Mouse (Mus musculus) adrenal gland, adult 8-10 months (tissue): ENCODE results near the gene Tmem117. TPM values are rescaled to one million over a fixed set of nuclear protein-coding genes. Genes with fewer than 3 reads are reported as not detected.

ENCODE experiments used
- DNase-seq: peaks from one replicate; pipeline ENCODE4 v3.0.0; 2022
- total RNA-seq, 4 experiments: library from RNA; stranded (reverse); gene quantifications; 2 replicates each; pipeline ENCODE4 v1.2.4; 2022

Gene Tmem117
- total RNA-seq: 10 to 100 TPM in 1 of 4 experiments, 1 to 10 TPM in 3; 3.3 to 11.1 (median 6.5) TPM

DNA sequence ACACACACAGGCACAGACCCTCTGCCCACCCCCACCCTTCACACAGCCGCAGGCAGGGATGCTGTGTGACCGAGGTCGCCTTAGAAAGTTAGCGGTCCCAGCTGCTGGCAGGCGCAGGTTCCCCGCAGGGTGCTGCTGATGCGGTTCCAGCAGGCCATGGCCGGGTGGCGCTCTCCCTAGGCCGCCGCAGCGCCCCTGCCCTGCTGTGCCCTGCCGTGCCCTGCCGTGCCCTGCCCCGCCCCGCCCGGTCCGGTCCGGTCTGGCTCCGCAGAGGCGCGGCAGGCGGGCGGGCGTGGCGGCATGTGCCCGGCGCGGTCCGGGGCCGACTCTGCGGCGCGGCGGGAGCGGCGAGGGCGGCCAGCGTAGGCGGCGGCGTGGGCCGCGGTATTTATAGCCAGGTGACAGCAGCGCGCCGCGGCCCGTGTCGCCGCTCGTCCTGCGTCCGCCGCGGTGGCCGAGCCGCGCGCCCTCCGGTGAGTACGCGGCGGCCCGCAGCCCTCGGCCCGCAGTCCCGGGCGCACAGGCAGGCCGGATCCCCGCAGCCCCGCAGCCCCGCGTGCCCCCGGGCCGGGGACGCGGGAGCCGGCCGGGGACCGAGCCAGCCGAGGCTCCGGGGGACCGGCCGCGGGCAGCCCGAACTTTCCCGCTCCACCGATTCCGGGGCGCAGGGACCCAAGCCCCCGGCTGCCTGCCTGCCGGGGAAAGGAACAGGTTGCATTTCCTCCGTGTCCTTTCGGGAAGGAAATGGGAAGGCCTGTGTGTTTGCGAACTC, at the start of gene Tmem117:
Gene Tmem117 (plus strand): TSS at position 403 of the 772 bp plus-strand sequence.
- DNase-seq: no peak

- no peak for DNase-seq
These were observed 46.9 kb upstream of the Tmem117 start for GRCm38 (mm10) chr15:94582000-94582593.

- DNase-seq: no peak
These were observed 45.9 kb upstream of the Tmem117 start for GRCm38 (mm10) chr15:94583153-94583552.

DNA sequence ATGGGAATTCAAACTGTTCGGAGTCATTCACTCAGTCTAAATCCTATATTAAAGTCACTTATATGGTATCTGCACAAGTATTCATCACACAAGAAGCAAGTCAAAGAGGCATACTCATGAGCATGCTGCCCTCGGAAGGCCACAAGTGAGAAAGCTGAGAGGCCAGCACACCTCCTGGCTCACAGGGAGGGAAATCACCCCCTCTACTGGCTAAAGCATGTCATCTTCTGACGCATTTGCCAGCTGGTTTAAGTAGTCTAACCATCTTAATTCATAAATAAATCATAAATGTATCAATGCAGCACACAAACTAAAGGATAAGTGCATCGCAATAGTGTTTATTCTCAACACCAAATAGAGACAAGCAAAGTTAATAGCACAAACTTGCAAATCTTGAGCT, 44.3 kb upstream of the Tmem117 start:
- DNase-seq: no peak

DNA sequence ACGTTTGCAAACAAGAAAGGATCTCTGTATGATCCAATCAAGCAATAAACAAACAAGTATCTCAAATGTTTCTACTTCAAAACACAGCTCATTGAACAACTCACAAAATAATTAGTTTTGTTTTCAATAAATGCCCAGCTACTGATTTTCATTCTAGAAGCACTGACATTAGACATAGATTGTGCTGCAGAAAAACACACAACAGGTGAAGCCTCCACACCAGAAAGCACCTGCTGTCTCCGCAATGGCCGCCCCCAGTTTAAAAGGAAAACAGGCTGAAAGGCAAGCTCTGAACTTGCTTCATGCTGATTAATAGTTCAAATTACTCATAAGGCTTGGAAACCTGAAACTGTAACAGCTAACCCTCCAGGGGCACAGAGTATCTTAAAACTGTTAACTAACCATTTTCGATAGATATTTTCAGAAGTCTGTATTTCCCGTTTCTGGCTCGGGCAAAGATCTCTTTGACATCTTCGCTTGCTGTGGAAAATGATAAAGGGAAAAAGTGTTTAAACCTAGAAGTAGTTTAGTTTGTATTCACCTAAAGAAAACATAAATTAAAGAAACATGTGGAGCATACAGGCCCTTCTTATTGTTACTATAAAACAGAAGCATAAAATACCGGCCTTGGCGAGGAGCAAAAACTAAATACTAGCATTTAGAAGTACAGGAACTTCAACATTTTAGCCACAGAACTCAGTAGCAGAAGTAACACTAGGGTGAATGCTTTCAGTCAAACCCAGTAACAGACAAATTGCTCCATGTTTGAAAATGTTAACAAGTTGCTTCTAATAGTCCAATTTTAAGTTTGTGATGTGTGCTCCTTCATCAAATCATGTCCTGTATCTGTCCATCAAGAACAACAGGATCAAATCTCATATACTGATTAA, 41.0 kb upstream of the Tmem117 start:
- DNase-seq: no peak

- DNase-seq: peak; percentile 96
These were observed 39.6 kb upstream of the Tmem117 start, which contains the start of gene Twf1 for GRCm38 (mm10) chr15:94589219-94590075. Gene Twf1, minus strand, starts transcription at chr15:94589889.

DNA sequence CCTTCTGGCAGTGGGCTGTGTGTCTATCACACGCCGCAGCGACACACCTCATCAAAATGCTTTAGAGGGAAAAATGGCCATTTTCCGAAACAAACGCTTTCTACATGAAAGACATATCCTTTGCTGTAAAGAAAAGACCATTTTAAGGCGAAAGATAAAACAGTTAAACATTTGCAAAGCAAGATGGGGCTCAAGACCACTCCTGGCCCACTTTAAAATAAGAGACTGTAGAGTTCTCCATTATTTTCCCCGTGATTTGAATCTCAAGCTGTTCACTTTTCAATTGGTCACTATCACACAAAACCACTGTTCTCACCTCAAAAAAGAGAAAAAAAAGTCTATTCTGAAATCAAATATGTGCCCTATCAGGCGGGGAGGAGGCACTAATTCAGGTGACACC, 38.9 kb upstream of the Tmem117 start:
- DNase-seq: no peak

GRCm38 (mm10) chr15:94591356-94591755, 37.7 kb upstream of the Tmem117 start:
- no peak for DNase-seq

DNA sequence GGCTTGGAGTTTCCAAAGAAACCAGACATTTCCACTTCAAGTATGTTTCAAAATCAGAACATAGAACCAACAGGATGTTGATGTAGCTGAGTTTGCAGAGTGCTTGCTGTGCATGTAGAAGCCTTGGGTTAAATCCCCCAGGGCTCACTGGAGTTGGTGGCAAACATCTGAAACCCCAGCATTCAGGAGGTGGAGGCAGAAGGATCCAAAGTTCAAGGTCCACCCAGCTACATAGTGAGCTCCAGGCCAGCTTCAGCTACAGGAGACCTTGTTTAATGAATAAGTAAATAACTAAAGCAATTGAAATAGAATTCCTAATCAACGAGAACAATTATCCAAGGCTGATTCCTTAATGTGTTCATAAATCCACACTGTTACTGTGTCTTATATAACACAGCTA, 35.4 kb upstream of the Tmem117 start:
- no peak for DNase-seq

- DNase-seq: no peak
These were observed 28.8 kb upstream of the Tmem117 start for GRCm38 (mm10) chr15:94600145-94600707.

DNA sequence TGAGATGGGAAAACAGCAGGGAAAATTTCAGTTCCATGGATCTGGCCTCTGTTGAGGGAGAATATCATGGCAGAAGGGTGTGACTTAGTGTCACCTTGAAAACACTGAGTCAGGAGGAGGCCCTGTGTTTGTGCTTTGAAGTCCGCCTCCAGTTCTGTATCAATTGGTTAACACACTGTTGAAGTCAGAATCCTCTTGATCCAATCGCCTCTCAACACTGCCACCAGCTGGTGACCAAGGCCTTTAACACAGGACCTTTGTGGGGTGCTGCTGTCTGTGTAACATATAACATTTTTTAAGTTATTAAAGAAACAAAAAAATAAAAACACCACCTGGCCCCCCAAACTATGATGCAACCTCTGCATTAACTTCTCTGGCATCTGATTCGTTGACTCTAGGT, 27.7 kb upstream of the Tmem117 start:
- DNase-seq: peak; percentile 32

DNA sequence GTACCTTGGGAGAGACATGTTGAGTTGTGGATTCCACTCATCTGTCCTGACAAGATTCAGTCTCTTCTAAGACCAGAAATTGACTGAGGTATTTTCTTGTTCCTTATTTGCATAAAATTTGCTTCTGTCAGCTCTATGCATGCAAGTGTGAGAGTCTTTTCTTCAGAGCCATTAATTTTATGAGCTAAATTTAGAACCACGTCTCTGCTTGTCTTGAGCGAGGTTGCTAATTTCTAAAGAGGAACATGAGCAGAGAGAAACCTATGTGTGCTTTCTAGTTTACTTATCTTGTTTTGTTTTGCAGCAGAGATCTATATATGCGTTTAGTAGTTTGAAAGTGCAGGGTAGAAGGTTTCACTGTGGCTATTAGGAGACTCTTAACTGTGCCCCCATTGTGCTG, 26.6 kb upstream of the Tmem117 start:
- no peak for DNase-seq

DNA sequence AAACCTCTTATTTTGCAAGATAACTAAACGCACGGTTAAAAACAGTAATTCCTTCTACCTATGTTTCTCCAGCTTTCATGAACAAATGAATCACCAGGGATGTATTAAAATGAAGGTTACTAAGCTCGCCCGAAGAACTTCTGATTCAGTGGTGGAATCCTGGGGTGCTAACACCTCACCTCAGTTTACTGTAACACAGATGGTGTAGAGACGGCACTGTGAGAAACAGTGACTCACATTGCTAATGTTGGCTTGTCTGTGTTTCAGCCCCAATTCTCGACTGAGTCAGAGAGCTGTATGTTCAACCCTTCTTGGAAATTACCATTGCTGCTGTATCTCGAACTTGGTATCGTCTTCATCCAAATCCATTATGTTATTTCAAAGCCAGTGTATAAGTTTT, 21.3 kb upstream of the Tmem117 start:
- no peak for DNase-seq

DNA sequence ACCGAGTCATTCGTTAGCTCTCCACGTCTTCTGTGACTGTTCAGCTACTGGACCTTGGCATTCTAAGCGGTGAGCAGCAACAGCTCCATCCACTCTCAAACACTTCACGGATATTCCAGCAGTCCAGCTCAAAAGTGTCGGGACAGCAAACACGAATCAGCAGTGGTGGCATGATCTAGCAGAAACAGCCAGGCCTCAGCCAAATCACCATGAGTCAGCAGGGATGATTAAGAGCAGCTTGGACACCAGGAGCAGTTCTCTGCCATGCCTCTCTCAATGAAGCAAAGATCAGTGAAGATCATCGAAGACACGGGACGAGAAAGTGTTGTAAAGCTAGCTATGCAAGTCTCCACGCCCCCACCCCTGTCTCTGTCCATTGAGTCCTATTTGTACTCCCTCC, 13.0 kb upstream of the Tmem117 start:
- no peak for DNase-seq

DNA sequence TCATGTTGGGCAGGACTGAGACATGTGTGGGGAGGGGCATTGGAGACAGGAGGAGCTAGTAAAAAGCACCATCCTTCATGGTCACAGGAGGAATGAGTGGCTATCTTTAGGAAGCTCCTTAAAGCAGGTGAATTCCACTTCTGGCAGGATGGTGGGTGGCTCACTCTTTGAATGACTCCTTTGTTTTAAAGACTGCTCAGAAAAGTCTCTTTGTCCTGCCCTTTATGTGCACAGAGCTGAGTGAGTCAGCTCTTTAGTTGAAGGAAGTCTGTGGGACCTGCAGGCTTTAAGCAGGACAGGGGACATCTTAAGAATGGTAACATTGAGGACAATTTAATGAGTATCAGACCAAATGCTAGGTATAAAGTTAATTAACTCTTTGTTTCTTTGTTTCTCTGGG, 8.1 kb upstream of the Tmem117 start:
- DNase-seq: no peak

- DNase-seq: no peak
These were observed 586 bp upstream of the Tmem117 start for GRCm38 (mm10) chr15:94628463-94628829.

- DNase-seq: no peak
These were observed 1.5 kb downstream of the Tmem117 start for GRCm38 (mm10) chr15:94630553-94630952.

GRCm38 (mm10) chr15:94634524-94634923, 5.5 kb downstream of the Tmem117 start:
- no peak for DNase-seq

GRCm38 (mm10) chr15:94638207-94638606, 9.2 kb downstream of the Tmem117 start:
- no peak for DNase-seq

DNA sequence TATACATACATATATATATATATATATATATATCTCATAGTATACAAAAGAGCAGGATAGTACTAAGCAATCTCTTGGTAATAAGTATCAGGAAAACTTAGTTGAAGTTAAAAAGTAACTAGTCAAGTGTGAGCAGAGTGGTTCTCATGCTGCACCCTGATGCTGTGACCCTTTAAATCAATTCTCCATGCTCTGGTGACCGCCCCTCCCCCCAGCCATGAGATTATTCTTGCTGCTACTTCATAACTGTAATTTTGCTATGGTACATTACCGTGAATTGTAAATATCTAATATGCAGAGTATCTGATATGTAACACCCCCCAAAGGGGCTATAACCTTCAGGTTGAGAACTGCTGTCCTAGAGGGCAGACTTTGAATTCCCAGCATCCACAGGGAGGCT, 10.1 kb downstream of the Tmem117 start:
- no peak for DNase-seq

DNA sequence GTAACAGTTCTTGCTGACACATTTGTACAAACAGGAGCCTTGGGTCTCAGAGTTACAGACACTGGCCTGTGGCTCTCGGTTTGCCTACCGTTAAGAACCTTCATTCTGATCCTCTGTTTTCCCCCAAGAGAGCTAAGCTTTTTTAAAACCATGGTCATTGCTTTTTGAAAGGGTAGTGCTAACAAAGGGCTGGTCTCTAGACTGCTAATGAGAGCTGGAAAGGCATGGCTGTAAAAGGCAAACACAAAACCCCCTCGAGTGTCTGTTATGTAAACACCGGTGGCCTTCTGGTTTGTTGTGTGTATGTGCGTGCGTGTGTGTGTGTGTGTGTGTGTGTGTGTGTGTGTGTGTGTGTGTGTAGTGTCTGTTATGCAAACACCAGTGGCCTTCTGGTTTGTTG, 17.0 kb downstream of the Tmem117 start:
- DNase-seq: no peak

GRCm38 (mm10) chr15:94648430-94648829, 19.4 kb downstream of the Tmem117 start:
- no peak for DNase-seq
